Mouse (Mus musculus) stomach, embryonic 16.5 days (tissue): ENCODE data around the gene Rxra. TPM values are rescaled to one million over a fixed set of nuclear protein-coding genes. Genes with fewer than 3 reads are reported as not detected.

Source experiments
- ATAC-seq: fragments of 200-750 bp; cut with Nextera tagmentation; 2 replicates; pipeline ENCODE4 v1.8.0; 2017; ENCODE audit warnings: moderate number of reproducible peaks, moderate TSS enrichment; ENCODE audit not compliant: insufficient read depth, low FRiP score
- H3K27ac ChIP-seq: fragments of 300-500 bp; sonication (generic); 2 replicates; pipeline ENCODE4 v1.5.1; 2014; ENCODE audit warnings: low read length
- H3K27me3 ChIP-seq: fragments of 300-500 bp; sonication (generic); 2 replicates; pipeline ENCODE4 v1.6.1; 2014; ENCODE audit warnings: low read length, control low read depth, mixed read lengths; ENCODE audit not compliant: control insufficient read depth, insufficient read depth
- H3K36me3 ChIP-seq: fragments of 300-500 bp; sonication (generic); 2 replicates; pipeline ENCODE4 v1.6.1; 2014; ENCODE audit warnings: low read length; ENCODE audit not compliant: control insufficient read depth, insufficient read depth
- H3K4me1 ChIP-seq: fragments of 300-500 bp; sonication (generic); 2 replicates; pipeline ENCODE4 v1.6.1; 2014; ENCODE audit warnings: low read length, control low read depth, mixed read lengths; ENCODE audit not compliant: control insufficient read depth, insufficient read depth
- H3K4me2 ChIP-seq: fragments of 300-500 bp; sonication (generic); 2 replicates; pipeline ENCODE4 v1.6.1; 2014; ENCODE audit warnings: low read depth, low read length, mixed read lengths
- H3K4me3 ChIP-seq: fragments of 300-500 bp; sonication (generic); replicated peaks from 2 replicates; pipeline ENCODE4 v1.5.1; 2014; ENCODE audit warnings: mild to moderate bottlenecking, low read length
- H3K9ac ChIP-seq: fragments of 300-500 bp; sonication (generic); 2 replicates; pipeline ENCODE4 v1.6.1; 2014; ENCODE audit warnings: low read length
- H3K9me3 ChIP-seq: fragments of 300-500 bp; sonication (generic); replicated peaks from 2 replicates; pipeline ENCODE4 v1.6.1; 2016; ENCODE audit warnings: low read length, control low read depth; ENCODE audit not compliant: control insufficient read depth
- WGBS: fragments of 180-500 bp; shearing (Covaris S2); extraction: QIAGEN DNeasy Blood & Tissue Kit; methylation state at CpG from one replicate; pipeline ENCODE4 v1.1.7; 2014; 5-methylcytosine and 5-hydroxymethylcytosine counted together
- polyA plus RNA-seq: library from polyadenylated mRNA; unstranded; fragments of >200 nt; fragmentation: Nextera tagmentation; extraction: Ambion mirVana; gene quantifications from 2 replicates; pipeline ENCODE4 v1.2.1, GENCODE M21; 2015

The Rxra gene
- polyA plus RNA-seq, 1 experiment from 2014 or later, result 11.9 TPM

DNA sequence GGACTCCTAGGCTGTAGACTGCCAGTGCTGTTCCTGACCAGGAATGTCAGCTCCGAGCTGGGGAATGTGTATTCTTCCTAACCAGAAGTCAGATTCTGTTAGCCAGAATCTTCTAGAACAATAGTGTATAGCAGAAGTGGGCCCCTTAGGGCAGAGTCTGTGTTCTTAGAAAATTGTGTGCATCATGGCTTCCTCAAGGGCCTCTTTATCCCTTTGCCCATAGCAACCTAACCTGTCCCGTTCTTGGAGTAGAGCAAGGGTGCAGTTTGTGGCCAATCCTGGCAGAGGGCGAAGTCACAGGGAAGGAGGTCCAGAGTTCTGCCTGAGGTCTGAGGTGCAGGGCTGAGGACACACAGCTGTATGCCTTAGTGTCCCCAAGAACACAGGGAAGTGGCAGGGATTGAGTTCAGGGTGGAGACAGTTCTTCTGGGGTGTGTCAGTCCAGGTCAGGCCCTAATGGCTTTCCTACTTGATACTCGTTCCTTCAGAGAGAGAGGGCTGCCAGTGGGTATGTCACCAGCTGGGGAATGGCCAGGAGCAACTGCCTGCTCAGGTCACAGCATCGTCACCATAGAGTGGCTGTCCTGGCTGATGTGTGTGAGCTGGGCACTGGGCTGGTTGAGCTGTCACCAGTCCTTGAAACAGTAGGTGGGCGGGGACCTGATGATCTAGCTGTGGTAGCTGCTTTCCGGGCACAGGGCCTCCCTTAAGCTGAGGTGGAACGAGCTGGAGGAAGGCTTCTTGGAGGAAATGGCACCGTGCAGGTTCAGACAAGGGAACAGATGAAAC is 27.8 kb downstream of the Rxra start:
- Histone ChIP-seq H3K27me3 (no peaks in the 10 kb centered on the region), H3K9ac (peak overlapping the region; percentile 51), H3K4me2 (0 out of 2 replicates have a peak overlapping the region, but pooled peaks have one; percentile 17), H3K4me3 (no peak overlapping the region), H3K27ac (peak overlapping the region; percentile 88), H3K9me3 (no peaks in the 10 kb centered on the region), H3K36me3 (no peaks in the 10 kb centered on the region), H3K4me1 (peaks cover 58% of the 10 kb centered on the region)
- no peak for ATAC-seq
- 54% methylated on average over 9 of the region's 9 CpGs for WGBS

DNA sequence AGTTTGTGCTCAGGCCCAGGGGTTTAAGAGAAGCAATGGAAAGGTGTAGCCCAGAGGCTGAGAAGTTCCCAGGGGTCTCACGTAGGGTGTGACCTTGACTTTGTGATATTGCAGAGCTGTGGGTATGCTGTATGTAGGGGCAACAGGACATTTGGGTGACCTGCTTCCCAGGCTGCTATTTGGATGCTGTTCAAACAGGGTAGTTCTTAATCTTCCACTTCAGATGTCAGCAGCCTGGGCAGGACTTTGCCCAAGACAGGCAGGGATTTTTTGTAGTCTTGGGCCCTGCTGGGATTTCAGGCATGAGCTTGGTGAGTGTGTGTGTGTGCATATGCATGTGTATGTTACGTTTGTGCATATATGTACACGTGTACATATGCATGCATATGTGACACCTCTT is 28.4 kb downstream of the Rxra start:
- Histone ChIP-seq H3K9me3 (no peaks in the 10 kb centered on the region), H3K36me3 (no peaks in the 10 kb centered on the region), H3K27ac (peak overlapping the region; percentile 88), H3K9ac (no peak overlapping the region), H3K27me3 (no peaks in the 10 kb centered on the region), H3K4me2 (no peak overlapping the region), H3K4me3 (no peak overlapping the region), H3K4me1 (peaks cover 53% of the 10 kb centered on the region)
- 68% methylated on average over 3 of the region's 3 CpGs for WGBS
- ATAC-seq, result no peak

DNA sequence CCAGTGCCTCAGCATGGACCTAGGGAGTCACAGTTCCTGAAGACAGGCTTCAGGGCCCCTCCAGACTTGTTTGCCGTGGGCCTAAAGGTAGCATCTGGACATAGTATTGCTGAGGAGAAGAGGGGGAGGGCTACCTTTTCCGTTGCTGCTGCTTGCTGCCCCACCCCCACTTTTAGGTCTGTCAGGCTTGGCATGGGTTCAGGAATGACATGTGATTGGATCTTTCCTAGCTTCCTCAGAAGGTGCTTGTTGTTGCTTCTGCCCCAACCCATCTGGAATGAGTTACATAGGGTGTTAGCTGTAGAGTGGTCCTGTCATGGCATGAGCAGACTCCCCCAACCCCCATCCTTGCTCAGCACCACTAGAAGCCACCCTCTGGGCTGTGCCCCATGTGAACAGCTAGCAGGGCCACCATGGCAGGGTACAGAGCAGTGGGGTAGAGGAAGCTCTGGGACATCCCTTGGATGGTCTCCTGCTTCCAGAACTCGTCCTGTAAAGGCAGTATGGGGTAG is 34.7 kb downstream of the Rxra start:
- H3K4me3 ChIP-seq, result no peak overlapping the region
- 32% methylated on average over 3 of the region's 3 CpGs for WGBS
- peaks cover 47% of the 10 kb centered on the region for H3K4me1 ChIP-seq

DNA sequence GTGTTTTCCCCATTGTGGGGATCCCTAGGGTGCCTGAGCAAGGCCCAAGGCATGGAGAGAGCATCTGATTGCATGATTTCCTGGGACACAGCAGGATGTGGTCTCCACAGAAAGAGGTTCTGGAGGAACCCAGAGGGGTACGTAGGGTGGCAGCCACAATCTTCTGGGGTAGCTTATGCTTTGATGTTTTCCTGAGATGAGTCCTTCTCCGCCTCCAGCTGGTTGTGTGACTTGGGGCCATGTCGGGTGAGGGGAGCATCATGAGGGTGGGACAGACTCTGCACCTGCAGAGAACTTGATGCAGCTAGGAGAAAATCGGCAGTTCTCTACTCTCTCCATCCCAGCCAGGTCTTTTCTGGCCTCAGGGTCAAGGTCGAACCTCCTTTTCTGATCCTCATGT is 36.4 kb downstream of the Rxra start:
- WGBS, result 83% methylated on average over 5 of the region's 5 CpGs
- no peak for ATAC-seq
- no peaks in the 10 kb centered on the region for H3K27me3 ChIP-seq
- H3K36me3 ChIP-seq, result no peaks in the 10 kb centered on the region
- H3K9me3 ChIP-seq, result no peaks in the 10 kb centered on the region
- H3K9ac ChIP-seq, result no peak overlapping the region
- H3K4me1 ChIP-seq, result peaks cover 62% of the 10 kb centered on the region
- H3K27ac ChIP-seq, result no peak overlapping the region
- H3K4me3 ChIP-seq, result no peak overlapping the region
- no peak overlapping the region for H3K4me2 ChIP-seq

More for the DNA sequence above, 34.7 kb downstream of the Rxra start:
- Histone ChIP-seq H3K36me3 (no peaks in the 10 kb centered on the region), H3K9ac (no peak overlapping the region), H3K27ac (no peak overlapping the region), H3K4me2 (no peak overlapping the region), H3K9me3 (no peaks in the 10 kb centered on the region), H3K27me3 (no peaks in the 10 kb centered on the region)
- no peak for ATAC-seq

DNA sequence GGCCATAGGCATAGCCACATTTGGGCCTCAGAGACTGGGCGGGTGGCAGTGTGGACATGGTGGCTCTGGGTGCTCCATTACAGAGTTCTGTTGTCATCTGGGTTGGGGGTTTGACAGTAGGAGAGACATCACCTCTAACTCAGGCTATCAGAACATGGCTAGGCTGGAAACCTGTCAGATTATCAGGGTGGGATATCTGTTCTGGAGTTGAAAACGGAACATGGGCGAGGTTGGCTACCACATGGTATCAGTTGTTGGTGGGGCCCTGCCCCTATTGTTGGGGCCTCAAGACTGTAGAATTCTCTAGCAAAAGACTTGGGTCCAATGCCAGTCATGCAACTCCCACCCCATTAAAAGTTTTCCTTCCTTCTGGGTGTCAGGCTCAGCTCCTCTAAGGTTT is 37.1 kb downstream of the Rxra start:
- H3K4me1 ChIP-seq, result peaks cover 69% of the 10 kb centered on the region

DNA sequence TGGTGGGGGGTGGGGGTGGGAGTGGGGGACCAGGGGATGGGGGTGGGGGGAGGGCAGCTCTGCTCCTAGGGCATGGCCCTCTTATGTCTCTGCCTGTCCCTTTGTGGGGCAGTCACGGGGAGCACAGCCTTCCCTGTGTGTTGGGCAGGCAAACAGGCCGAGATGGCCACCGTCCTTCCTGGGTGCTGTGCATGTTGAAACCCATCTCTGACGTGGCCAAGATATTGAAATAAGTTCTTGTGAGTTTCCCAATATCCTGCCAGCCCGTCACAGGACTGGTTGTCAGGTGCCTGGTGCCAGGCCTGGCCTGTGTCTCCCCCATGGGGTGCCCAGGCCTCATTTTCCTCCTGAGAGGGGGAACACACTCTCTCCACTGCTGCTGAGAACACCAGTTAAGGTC is 37.9 kb downstream of the Rxra start:
- Histone ChIP-seq H3K9me3 (no peaks in the 10 kb centered on the region), H3K9ac (no peak overlapping the region), H3K4me1 (peaks cover 77% of the 10 kb centered on the region), H3K4me2 (no peak overlapping the region), H3K27ac (no peak overlapping the region), H3K4me3 (no peak overlapping the region), H3K27me3 (no peaks in the 10 kb centered on the region), H3K36me3 (no peaks in the 10 kb centered on the region)
- 81% methylated on average over 5 of the region's 5 CpGs for WGBS
- ATAC-seq, result no peak

More for the DNA sequence above, 37.1 kb downstream of the Rxra start:
- H3K27me3 ChIP-seq, result no peaks in the 10 kb centered on the region
- no peak overlapping the region for H3K27ac ChIP-seq
- H3K36me3 ChIP-seq, result no peaks in the 10 kb centered on the region
- no peak for ATAC-seq
- WGBS, result 81% methylated on average over 3 of the region's 3 CpGs
- no peak overlapping the region for H3K9ac ChIP-seq
- no peak overlapping the region for H3K4me2 ChIP-seq
- H3K4me3 ChIP-seq, result no peak overlapping the region
- H3K9me3 ChIP-seq, result no peaks in the 10 kb centered on the region

DNA sequence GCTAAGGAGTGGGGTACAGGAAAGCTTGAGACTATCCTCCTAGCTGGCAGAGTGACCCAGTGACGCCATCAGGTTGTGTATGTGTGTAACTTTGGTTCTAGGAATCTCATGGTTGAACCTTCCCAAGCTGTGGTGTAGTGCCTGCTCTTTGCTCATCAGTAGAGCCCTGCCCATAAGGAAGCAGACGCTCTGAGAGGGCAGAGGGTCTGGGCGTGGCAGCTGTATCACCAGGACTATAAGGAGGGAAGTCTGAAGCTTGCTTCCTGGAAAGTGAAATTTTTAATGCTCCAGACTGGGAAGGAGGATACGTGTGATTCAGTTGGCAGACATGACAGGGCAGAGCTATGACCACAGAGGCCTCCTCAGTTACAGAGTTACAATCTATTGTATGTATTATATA is 39.0 kb downstream of the Rxra start:
- ATAC-seq, result no peak
- WGBS, result 69% methylated on average over 4 of the region's 4 CpGs
- Histone ChIP-seq H3K36me3 (no peaks in the 10 kb centered on the region), H3K4me1 (peaks cover 81% of the 10 kb centered on the region), H3K9ac (no peak overlapping the region; the same call in 1 of the 2 replicates), H3K4me3 (no peak overlapping the region), H3K27ac (peak overlapping the region; percentile 44), H3K9me3 (no peaks in the 10 kb centered on the region), H3K27me3 (no peaks in the 10 kb centered on the region), H3K4me2 (no peak overlapping the region)

DNA sequence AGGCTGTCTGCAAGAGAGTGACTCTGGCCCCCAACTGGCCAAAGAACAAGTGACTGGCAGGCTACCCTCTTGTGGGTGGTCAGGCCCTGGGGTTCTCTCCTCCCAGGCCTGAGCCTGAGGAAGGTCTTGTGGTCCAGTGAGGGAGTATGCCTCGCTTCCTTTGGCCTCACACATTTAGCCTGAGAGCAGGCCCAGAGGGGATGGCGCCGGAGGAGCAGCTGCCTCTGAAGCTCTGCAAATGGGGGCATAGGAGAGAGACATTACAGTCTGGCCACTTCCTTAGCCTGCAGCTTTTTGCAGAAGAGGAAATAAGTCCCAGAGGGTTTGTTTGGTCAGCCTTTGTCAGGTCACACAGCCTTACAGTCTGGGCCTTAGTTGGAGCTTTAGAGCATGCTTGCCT is 40.1 kb downstream of the Rxra start:
- Histone ChIP-seq H3K9ac (no peak overlapping the region), H3K4me1 (peaks cover 76% of the 10 kb centered on the region), H3K4me2 (no peak overlapping the region), H3K36me3 (no peaks in the 10 kb centered on the region), H3K27me3 (no peaks in the 10 kb centered on the region), H3K27ac (peak overlapping the region; percentile 48; the same call in 1 of the 2 replicates), H3K4me3 (no peak overlapping the region), H3K9me3 (no peaks in the 10 kb centered on the region)
- ATAC-seq, result no peak
- 60% methylated on average over 3 of the region's 3 CpGs for WGBS

DNA sequence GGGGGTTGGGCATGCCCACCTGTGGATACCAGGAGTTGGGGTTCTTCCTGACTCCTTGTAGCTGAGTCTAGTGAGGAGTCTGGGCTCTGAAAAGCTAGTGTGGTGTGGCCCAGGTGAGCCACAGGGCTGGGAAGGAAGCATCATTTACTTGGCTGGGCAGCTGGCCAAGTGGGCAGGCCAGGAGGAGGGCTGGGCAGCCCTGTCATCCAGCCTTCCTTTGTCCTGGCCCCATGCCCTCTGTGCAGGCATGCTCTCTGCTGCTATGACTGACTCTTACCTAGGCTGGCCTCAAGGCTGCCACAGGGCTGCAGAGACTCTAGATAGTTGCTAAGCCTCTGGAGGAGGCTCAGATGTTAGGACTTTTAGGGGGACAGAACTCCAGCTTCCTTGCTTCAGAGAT is 42.0 kb downstream of the Rxra start:
- peak; percentile 88 for ATAC-seq
- Histone ChIP-seq H3K9ac (no peak overlapping the region; the same call in 1 of the 2 replicates), H3K4me1 (peaks cover 68% of the 10 kb centered on the region), H3K4me2 (no peak overlapping the region; the same call in 1 of the 2 replicates), H3K27me3 (no peaks in the 10 kb centered on the region), H3K4me3 (no peak overlapping the region), H3K9me3 (no peaks in the 10 kb centered on the region), H3K27ac (peak overlapping the region; percentile 72), H3K36me3 (no peaks in the 10 kb centered on the region)
